Mouse (Mus musculus): Measurements from ENCODE around the gene Dlg1. TPM values are rescaled to one million over a fixed set of nuclear protein-coding genes. Genes with fewer than 3 reads are reported as not detected.

Gene Dlg1
- polyA plus RNA-seq, 1 experiment from 2014 or later, result 33.7 TPM

DNA sequence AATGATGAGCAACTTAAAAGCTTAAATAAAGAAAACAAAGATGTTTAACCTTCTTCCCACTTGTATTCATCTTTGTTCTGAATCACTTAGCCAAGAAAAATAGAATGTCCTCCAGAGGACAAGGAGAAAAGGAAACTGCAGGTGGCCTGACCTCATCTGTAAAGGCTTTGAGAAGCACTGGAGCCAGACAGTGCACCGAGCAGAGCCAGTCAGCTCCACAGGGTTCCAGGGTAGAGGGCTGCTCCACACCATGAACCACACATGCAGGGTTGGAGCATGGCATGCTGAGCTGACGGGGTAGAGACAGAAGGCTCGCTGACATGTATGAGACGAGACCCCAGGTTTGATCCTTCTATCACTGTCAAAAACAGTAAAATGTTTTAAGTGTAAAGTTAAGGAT, 162.8 kb downstream of the Dlg1 start:
- no peak overlapping the region for H3K4me2 ChIP-seq
- H3K4me1 ChIP-seq, result no peaks in the 10 kb centered on the region
- no peak overlapping the region for H3K4me3 ChIP-seq
- 82% methylated on average over 4 of the region's 4 CpGs for WGBS
- no peaks in the 10 kb centered on the region for H3K27me3 ChIP-seq
- H3K9ac ChIP-seq, result no peak overlapping the region
- no peak for ATAC-seq (ENCODE audit: insufficient number of reproducible peaks, low FRiP score, low TSS enrichment, low read depth)
- no peak overlapping the region for H3K27ac ChIP-seq
- 0 out of 2 replicates have a peak, but pooled peaks cover 5% of the 10 kb centered on the region for H3K36me3 ChIP-seq
- no peaks in the 10 kb centered on the region for H3K9me3 ChIP-seq

DNA sequence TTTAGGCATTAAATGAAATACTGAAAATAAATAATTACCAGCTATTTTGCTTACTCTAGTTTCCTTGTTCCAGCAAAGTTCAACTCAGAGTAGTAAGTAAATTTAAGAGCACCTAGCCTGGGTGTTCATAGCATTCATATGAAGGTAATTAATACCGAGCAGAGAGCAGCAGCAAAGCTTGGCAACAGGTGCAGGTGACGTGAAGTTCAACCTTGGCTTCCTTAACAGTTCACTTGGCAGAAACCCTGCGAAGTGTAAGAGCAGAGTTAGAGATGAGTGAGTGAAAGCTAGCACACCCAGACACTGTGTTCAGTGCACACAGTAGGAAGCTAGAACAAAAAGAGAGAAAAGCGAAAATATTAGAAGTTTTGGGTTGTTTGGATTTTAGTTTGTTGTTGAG, 167.5 kb downstream of the Dlg1 start:
- whole genome bisulfite sequencing, result 71% methylated on average over 4 of the region's 4 CpGs
- H3K9me3 ChIP-seq, result no peaks in the 10 kb centered on the region
- no peak overlapping the region for H3K9ac ChIP-seq
- no peaks in the 10 kb centered on the region for H3K27me3 ChIP-seq
- no peak overlapping the region for H3K27ac ChIP-seq
- H3K4me1 ChIP-seq, result no peaks in the 10 kb centered on the region
- no peak for ATAC-seq (ENCODE audit: insufficient number of reproducible peaks, low FRiP score, low TSS enrichment, low read depth)
- H3K4me3 ChIP-seq, result no peak overlapping the region
- no peak overlapping the region for H3K4me2 ChIP-seq
- 0 out of 2 replicates have a peak, but pooled peaks cover 5% of the 10 kb centered on the region for H3K36me3 ChIP-seq

DNA sequence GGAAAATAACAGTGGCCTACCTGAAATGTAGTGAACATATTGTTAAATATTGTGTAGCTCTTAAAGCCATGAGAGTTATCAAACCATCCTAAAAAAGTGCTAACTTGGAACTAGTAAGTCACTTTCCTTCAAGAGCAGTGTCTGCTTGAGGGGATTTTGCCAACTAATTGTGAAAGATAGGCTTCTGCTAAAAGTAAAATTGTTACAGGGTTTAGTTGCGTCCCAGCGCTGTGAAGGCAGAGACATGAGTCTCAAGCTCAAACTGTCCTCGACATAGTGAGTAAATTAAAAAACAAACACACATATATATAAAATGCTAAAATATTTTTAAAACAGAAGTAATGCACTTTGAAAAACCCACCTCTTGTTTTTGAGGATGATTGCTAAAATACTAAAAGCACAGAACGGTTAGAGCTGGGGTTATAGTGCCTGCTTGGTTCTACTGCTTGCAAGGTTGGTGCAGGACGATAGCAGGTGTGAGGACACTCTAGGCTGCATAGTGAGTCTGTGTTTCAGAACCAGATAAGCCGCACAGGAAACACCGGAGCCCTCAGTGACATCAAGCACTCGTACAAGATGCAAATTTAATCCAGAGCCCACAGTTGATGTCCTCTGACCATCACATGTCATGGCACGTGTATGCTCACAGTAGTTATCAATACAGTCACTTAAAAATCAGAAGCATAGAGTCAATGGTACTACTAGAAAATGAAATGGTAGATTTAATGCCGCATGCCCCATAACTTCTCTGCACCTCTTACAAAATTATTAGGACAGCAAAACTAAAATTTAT, 169.6 kb downstream of the Dlg1 start:
- Histone ChIP-seq H3K27me3 (no peaks in the 10 kb centered on the region), H3K9me3 (no peaks in the 10 kb centered on the region), H3K4me2 (no peak overlapping the region), H3K4me1 (no peaks in the 10 kb centered on the region), H3K9ac (no peak overlapping the region), H3K27ac (no peak overlapping the region), H3K36me3 (peaks cover 10% of the 10 kb centered on the region; the same call in 1 of the 2 replicates), H3K4me3 (no peak overlapping the region)
- WGBS, result 93% methylated on average over 10 of the region's 10 CpGs
- ATAC-seq (ENCODE audit: insufficient number of reproducible peaks, low FRiP score, low TSS enrichment, low read depth), result no peak

- no peak for ATAC-seq (ENCODE audit: insufficient number of reproducible peaks, low FRiP score, low TSS enrichment, low read depth)
- Histone ChIP-seq H3K9ac (no peak overlapping the region), H3K36me3 (peaks cover 20% of the 10 kb centered on the region), H3K4me2 (no peak overlapping the region), H3K27me3 (no peaks in the 10 kb centered on the region), H3K4me1 (no peaks in the 10 kb centered on the region), H3K4me3 (no peak overlapping the region), H3K9me3 (no peaks in the 10 kb centered on the region), H3K27ac (peak overlapping the region; percentile 66; the same call in 1 of the 2 replicates)
- 58% methylated on average over 7 of the region's 7 CpGs for WGBS
Measured at GRCm38 (mm10) chr16:31834011-31834584, 170.9 kb downstream of the Dlg1 start.

GRCm38 (mm10) chr16:31834662-31835318, 171.5 kb downstream of the Dlg1 start:
- H3K36me3 ChIP-seq, result peaks cover 18% of the 10 kb centered on the region
- H3K27me3 ChIP-seq, result no peaks in the 10 kb centered on the region
- H3K4me2 ChIP-seq, result no peak overlapping the region
- H3K9me3 ChIP-seq, result no peaks in the 10 kb centered on the region
- H3K27ac ChIP-seq, result no peak overlapping the region
- H3K4me1 ChIP-seq, result no peaks in the 10 kb centered on the region
- no peak overlapping the region for H3K9ac ChIP-seq
- H3K4me3 ChIP-seq, result no peak overlapping the region
- no peak for ATAC-seq (ENCODE audit: insufficient number of reproducible peaks, low FRiP score, low TSS enrichment, low read depth)
- 73% methylated on average over 2 of the region's 2 CpGs for WGBS

DNA sequence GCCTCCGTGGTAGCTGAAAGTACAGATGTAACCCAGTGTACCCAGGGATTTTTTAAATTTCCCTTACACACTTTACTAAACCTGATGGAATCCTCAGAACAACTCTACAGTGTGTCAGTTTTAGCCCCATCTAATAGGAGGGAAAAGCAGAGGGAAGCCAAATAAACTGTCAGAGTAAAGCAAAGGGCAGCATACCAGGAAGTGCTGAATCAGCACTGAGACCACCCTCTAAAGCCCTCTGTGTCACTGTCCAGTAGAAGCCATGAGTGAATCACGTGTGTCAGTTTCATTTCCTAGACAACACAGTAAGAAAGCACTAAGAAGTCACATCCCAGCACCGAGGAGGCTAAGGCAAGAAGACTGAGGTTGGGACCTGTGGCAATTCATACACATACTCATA, 174.1 kb downstream of the Dlg1 start:
- no peak overlapping the region for H3K9ac ChIP-seq

DNA sequence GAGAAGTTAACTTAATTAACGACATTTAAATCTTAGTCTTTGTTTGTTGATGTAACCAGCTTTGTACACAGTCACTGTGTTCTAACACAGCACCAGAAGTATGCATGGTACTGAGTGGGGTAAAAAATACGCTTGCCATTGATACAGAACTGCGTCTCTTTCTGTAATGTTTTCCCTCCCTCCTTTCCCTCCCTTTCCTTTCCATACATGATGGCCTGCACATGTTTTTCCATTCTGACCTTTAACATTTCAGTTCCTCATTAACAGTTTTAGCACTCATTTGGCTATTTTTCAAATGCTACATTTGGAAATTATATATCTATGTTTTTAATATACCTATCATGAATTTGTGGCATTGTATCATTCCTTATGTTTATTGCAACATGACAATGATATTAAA, 181.0 kb downstream of the Dlg1 start:
- no peak overlapping the region for H3K27ac ChIP-seq
- H3K9ac ChIP-seq, result no peak overlapping the region
- no peak overlapping the region for H3K4me3 ChIP-seq
- H3K4me1 ChIP-seq, result no peaks in the 10 kb centered on the region
- no peak overlapping the region for H3K4me2 ChIP-seq
- no peaks in the 10 kb centered on the region for H3K9me3 ChIP-seq
- H3K36me3 ChIP-seq, result peaks cover 11% of the 10 kb centered on the region
- WGBS, result 85% methylated on average over 3 of the region's 3 CpGs
- H3K27me3 ChIP-seq, result no peaks in the 10 kb centered on the region
- no peak for ATAC-seq (ENCODE audit: insufficient number of reproducible peaks, low FRiP score, low TSS enrichment, low read depth)

More for the DNA sequence above, 174.1 kb downstream of the Dlg1 start:
- Histone ChIP-seq H3K4me1 (no peaks in the 10 kb centered on the region), H3K4me3 (no peak overlapping the region), H3K9me3 (no peaks in the 10 kb centered on the region), H3K27ac (no peak overlapping the region), H3K27me3 (no peaks in the 10 kb centered on the region), H3K36me3 (peaks cover 24% of the 10 kb centered on the region), H3K4me2 (no peak overlapping the region)
- WGBS, result 88% methylated on average over 3 of the region's 3 CpGs
- ATAC-seq (ENCODE audit: insufficient number of reproducible peaks, low FRiP score, low TSS enrichment, low read depth), result no peak

- Histone ChIP-seq H3K9ac (no peak overlapping the region), H3K4me2 (no peak overlapping the region), H3K36me3 (peaks cover 4% of the 10 kb centered on the region; the same call in 1 of the 2 replicates), H3K27me3 (no peaks in the 10 kb centered on the region), H3K27ac (no peak overlapping the region), H3K4me3 (no peak overlapping the region), H3K9me3 (no peaks in the 10 kb centered on the region), H3K4me1 (no peaks in the 10 kb centered on the region)
- ATAC-seq (ENCODE audit: insufficient number of reproducible peaks, low FRiP score, low TSS enrichment, low read depth), result no peak
- WGBS, result 84% methylated on average over 10 of the region's 10 CpGs
Measured at GRCm38 (mm10) chr16:31846763-31847162, 183.5 kb downstream of the Dlg1 start.

DNA sequence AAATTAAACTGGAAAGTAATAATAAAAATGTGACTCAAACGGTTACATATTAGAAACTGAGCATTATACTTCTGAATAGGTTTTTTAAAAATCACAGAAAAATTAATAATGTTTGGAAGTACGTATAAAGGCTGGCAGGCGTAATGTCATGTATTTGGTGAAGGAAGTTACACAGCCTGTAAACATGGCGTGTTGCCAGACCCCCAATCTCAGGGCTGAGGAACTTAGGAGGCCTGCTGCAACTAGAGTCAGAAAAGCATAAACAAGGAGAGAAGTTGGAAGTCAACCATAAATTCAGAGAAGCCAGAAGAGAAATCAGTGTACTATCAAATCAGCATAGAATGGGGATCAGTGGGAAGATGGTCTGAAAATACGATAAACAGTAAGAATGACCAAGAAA, 200.7 kb downstream of the Dlg1 start:
- H3K27me3 ChIP-seq, result no peaks in the 10 kb centered on the region
- 90% methylated on average over 5 of the region's 5 CpGs for WGBS
- no peaks in the 10 kb centered on the region for H3K9me3 ChIP-seq
- no peaks in the 10 kb centered on the region for H3K4me1 ChIP-seq
- H3K4me2 ChIP-seq, result no peak overlapping the region
- ATAC-seq (ENCODE audit: insufficient number of reproducible peaks, low FRiP score, low TSS enrichment, low read depth), result no peak
- no peak overlapping the region for H3K27ac ChIP-seq
- peaks cover 71% of the 10 kb centered on the region for H3K36me3 ChIP-seq
- H3K4me3 ChIP-seq, result no peak overlapping the region
- H3K9ac ChIP-seq, result no peak overlapping the region

DNA sequence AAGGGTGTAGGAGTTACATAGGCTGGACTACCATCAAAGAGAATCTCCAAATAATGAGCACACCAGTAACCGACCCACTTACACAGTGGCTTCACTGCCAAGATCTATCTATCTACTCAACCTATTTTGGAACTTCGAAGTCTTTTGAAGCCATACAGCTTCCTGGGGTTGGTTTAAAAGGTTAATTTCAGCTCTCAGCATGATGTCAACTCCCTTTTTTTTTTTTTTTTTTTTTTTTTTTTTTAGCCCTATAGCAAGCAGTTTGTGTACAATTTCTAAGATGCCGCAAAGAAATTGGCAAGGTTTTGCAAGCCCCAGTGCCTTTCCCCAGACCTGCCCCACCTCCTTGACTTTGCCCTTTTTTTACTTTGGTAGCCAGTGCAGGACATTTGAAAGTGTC, 202.0 kb downstream of the Dlg1 start:
- H3K4me1 ChIP-seq, result no peaks in the 10 kb centered on the region
- H3K27me3 ChIP-seq, result no peaks in the 10 kb centered on the region
- ATAC-seq (ENCODE audit: insufficient number of reproducible peaks, low FRiP score, low TSS enrichment, low read depth), result no peak
- no peak overlapping the region for H3K27ac ChIP-seq
- H3K36me3 ChIP-seq, result peaks cover 71% of the 10 kb centered on the region
- no peaks in the 10 kb centered on the region for H3K9me3 ChIP-seq
- H3K4me3 ChIP-seq, result no peak overlapping the region
- 77% methylated on average over 3 of the region's 3 CpGs for WGBS
- H3K4me2 ChIP-seq, result no peak overlapping the region
- H3K9ac ChIP-seq, result no peak overlapping the region

DNA sequence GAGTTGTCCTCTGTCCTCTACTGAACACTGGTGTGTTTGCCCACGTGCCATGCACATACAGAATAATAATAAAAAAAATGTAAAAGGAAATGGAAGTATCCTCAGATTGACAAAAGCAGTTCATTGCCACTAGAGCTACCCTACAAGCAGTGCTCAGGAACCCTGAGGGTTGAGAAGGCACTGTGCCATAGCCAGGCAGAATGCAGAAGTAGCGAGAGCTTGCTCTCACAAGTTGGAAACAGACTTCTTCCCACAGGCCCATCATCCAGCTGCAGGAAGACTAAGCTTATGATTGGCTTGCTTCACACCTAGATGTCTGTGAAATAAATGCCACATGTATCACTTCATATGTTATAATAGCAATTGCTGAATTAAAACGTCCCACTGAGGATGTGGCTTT, 203.7 kb downstream of the Dlg1 start:
- 86% methylated on average over 3 of the region's 3 CpGs for WGBS
- H3K4me1 ChIP-seq, result no peaks in the 10 kb centered on the region

GRCm38 (mm10) chr16:31867736-31868135, 204.5 kb downstream of the Dlg1 start:
- H3K4me1 ChIP-seq, result no peaks in the 10 kb centered on the region
- no peak for ATAC-seq (ENCODE audit: insufficient number of reproducible peaks, low FRiP score, low TSS enrichment, low read depth)
- H3K4me2 ChIP-seq, result no peak overlapping the region
- no peak overlapping the region for H3K27ac ChIP-seq
- peaks cover 68% of the 10 kb centered on the region for H3K36me3 ChIP-seq
- H3K9ac ChIP-seq, result no peak overlapping the region
- no peaks in the 10 kb centered on the region for H3K9me3 ChIP-seq
- no peak overlapping the region for H3K4me3 ChIP-seq
- 82% methylated on average over 4 of the region's 4 CpGs for WGBS
- H3K27me3 ChIP-seq, result no peaks in the 10 kb centered on the region

More for the DNA sequence above, 203.7 kb downstream of the Dlg1 start:
- Histone ChIP-seq H3K4me3 (no peak overlapping the region), H3K4me2 (no peak overlapping the region), H3K27me3 (no peaks in the 10 kb centered on the region), H3K9me3 (no peaks in the 10 kb centered on the region), H3K27ac (no peak overlapping the region), H3K36me3 (peaks cover 71% of the 10 kb centered on the region), H3K9ac (no peak overlapping the region)
- ATAC-seq (ENCODE audit: insufficient number of reproducible peaks, low FRiP score, low TSS enrichment, low read depth), result no peak

Data from limb, embryonic 15.5 days (tissue).